Mouse (Mus musculus): ENCODE measurements around the gene Mmp2. TPM values are rescaled to one million over a fixed set of nuclear protein-coding genes. Genes with fewer than 3 reads are reported as not detected.
A peak's percentile ranks its signal among the peaks of the same experiment; 100 is the strongest.

The Mmp2 gene
- total and polyA plus RNA-seq, 3 experiments, result 53.9 to 70.9 (median 67.4) TPM

GRCm38 (mm10) chr8:92793852-92794580 is 33.1 kb upstream of the Mmp2 start:
- no peak overlapping the region for H3K4me3 ChIP-seq
- no peak for TF ChIP-seq POLR2A (IDR thresholded peaks at IDR 0.05; ENCODE audit: insufficient read depth, low read depth, low read length)
- TF ChIP-seq EP300 (IDR thresholded peaks at IDR 0.05; ENCODE audit: insufficient read depth, low read depth, low read length), result no peak
- TF ChIP-seq CTCF (IDR thresholded peaks at IDR 0.05), result no peak
- no peak overlapping the region for H3K27ac ChIP-seq
- H3K36me3 ChIP-seq (ENCODE audit: control insufficient read depth, insufficient read depth, low read length), result no peaks in the 10 kb centered on the region
- no peaks in the 10 kb centered on the region for H3K27me3 ChIP-seq (ENCODE audit: control insufficient read depth, insufficient read depth, low read length)
- no peaks in the 10 kb centered on the region for H3K79me2 ChIP-seq (replicated peaks; ENCODE audit: control insufficient read depth, insufficient read depth, low read length)
- H3K4me1 ChIP-seq (ENCODE audit: control insufficient read depth, insufficient read depth, low read length), result no peaks in the 10 kb centered on the region
- WGBS, result 66% methylated on average over 14 of the region's 14 CpGs
- H3K9ac ChIP-seq (ENCODE audit: low read depth, low read length), result no peak overlapping the region
- DNase-seq, result no peak
- intact Hi-C loops (cut with DNase I), result no loop called here

DNA sequence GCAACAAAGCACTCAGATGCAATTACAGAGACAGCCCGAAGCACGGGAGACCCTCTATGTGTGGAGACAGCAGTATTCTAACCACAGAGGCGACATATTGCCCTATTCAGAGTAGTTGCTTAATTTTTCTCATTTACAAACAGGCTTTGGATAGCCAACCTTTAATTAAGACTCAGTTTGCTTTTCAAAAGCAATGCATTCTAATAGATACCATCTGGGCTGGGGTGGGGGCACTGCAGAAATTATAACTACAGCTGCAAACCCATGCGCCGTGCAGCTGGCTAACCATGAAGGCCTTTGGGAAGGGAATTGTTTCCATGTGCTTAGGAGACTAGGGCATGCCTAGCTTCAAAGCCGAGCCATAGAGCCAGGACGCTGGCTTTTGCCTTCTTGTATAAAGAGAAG is 29.6 kb upstream of the Mmp2 start:
- no peak for DNase-seq
- H3K27ac ChIP-seq, result no peak overlapping the region
- intact Hi-C loops (cut with DNase I), result no loop called here

GRCm38 (mm10) chr8:92799406-92799805 is 27.7 kb upstream of the Mmp2 start:
- Histone ChIP-seq H3K27me3 (ENCODE audit: control insufficient read depth, insufficient read depth, low read length) (no peaks in the 10 kb centered on the region), H3K79me2 (replicated peaks; ENCODE audit: control insufficient read depth, insufficient read depth, low read length) (no peaks in the 10 kb centered on the region), H3K4me1 (ENCODE audit: control insufficient read depth, insufficient read depth, low read length) (no peaks in the 10 kb centered on the region), H3K27ac (no peak overlapping the region), H3K9ac (ENCODE audit: low read depth, low read length) (no peak overlapping the region), H3K36me3 (ENCODE audit: control insufficient read depth, insufficient read depth, low read length) (no peaks in the 10 kb centered on the region), H3K4me3 (no peak overlapping the region)
- no peak for TF ChIP-seq POLR2A (IDR thresholded peaks at IDR 0.05; ENCODE audit: insufficient read depth, low read depth, low read length)
- TF ChIP-seq CTCF (IDR thresholded peaks at IDR 0.05), result no peak
- TF ChIP-seq EP300 (IDR thresholded peaks at IDR 0.05; ENCODE audit: insufficient read depth, low read depth, low read length), result no peak
- WGBS, result 91% methylated on average over 11 of the region's 11 CpGs
- DNase-seq, result no peak
- intact Hi-C loops (cut with DNase I), result no loop called here

More for the DNA sequence above, 29.6 kb upstream of the Mmp2 start:
- Histone ChIP-seq H3K4me1 (ENCODE audit: control insufficient read depth, insufficient read depth, low read length) (no peaks in the 10 kb centered on the region), H3K9ac (ENCODE audit: low read depth, low read length) (no peak overlapping the region), H3K79me2 (replicated peaks; ENCODE audit: control insufficient read depth, insufficient read depth, low read length) (no peaks in the 10 kb centered on the region), H3K4me3 (no peak overlapping the region), H3K27me3 (ENCODE audit: control insufficient read depth, insufficient read depth, low read length) (no peaks in the 10 kb centered on the region), H3K36me3 (ENCODE audit: control insufficient read depth, insufficient read depth, low read length) (no peaks in the 10 kb centered on the region)
- no peak for TF ChIP-seq CTCF (IDR thresholded peaks at IDR 0.05)
- TF ChIP-seq POLR2A (IDR thresholded peaks at IDR 0.05; ENCODE audit: insufficient read depth, low read depth, low read length), result no peak
- no peak for TF ChIP-seq EP300 (IDR thresholded peaks at IDR 0.05; ENCODE audit: insufficient read depth, low read depth, low read length)
- 90% methylated on average over 7 of the region's 7 CpGs for WGBS

DNA sequence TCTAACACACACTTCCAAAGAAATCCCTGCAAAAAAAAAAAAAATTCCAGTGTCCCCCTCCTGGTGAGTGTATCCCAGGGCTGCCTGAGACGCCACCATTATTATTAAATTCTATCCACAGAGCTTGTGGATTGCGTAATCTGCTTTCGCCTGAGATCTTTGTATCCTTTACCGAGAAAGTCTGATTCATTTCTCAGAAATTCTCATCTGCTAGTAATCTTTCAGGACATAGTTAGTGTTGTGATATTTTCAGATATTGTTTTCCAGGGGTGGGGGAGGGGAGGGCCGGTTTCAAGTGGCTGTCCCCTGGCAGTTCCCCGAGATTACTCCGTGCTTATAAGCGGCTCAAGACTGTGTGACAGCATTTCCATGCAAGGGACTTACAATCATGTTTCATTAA is 25.9 kb upstream of the Mmp2 start:
- 46% methylated on average over 8 of the region's 8 CpGs for WGBS
- TF ChIP-seq POLR2A (IDR thresholded peaks at IDR 0.05; ENCODE audit: insufficient read depth, low read depth, low read length) (no peak), EP300 (IDR thresholded peaks at IDR 0.05; ENCODE audit: insufficient read depth, low read depth, low read length) (no peak), CTCF (IDR thresholded peaks at IDR 0.05) (peak; percentile 14; the same call in 1 of the 2 replicates)
- intact Hi-C loops (cut with DNase I), result no loop called here

DNA sequence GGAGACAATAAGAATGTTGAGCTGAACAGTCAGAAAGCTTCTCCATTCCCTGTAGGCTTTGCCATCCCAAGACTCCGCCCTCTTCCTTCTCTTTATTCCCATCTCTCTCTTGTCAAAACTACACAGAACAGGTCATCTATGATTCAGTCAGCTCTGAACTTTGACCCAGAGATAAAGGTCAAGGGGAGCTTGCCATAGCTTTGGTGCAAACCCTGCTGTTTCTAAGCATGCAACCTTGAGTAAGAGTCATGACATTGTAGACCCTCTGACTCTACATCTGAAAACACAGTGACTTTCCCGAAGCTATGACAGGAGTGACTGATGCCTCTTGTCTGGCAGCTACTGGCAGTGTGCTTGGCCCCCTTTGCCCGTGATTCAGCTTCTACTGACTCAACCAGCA is 24.5 kb upstream of the Mmp2 start:
- WGBS, result 74% methylated on average over 3 of the region's 3 CpGs
- H3K27ac ChIP-seq, result no peak overlapping the region
- intact Hi-C loops (cut with DNase I), result no loop called here

More for the DNA sequence above, 25.9 kb upstream of the Mmp2 start:
- H3K9ac ChIP-seq (ENCODE audit: low read depth, low read length), result no peak overlapping the region
- no peaks in the 10 kb centered on the region for H3K79me2 ChIP-seq (replicated peaks; ENCODE audit: control insufficient read depth, insufficient read depth, low read length)
- H3K36me3 ChIP-seq (ENCODE audit: control insufficient read depth, insufficient read depth, low read length), result no peaks in the 10 kb centered on the region
- no peak for DNase-seq
- no peaks in the 10 kb centered on the region for H3K27me3 ChIP-seq (ENCODE audit: control insufficient read depth, insufficient read depth, low read length)
- no peak overlapping the region for H3K4me3 ChIP-seq
- no peaks in the 10 kb centered on the region for H3K4me1 ChIP-seq (ENCODE audit: control insufficient read depth, insufficient read depth, low read length)
- H3K27ac ChIP-seq, result no peak overlapping the region

GRCm38 (mm10) chr8:92812773-92813172 is 14.3 kb upstream of the Mmp2 start:
- no peak overlapping the region for H3K27ac ChIP-seq
- no peaks in the 10 kb centered on the region for H3K4me1 ChIP-seq (ENCODE audit: control insufficient read depth, insufficient read depth, low read length)
- WGBS, result 73% methylated on average over 2 of the region's 2 CpGs
- intact Hi-C loops (cut with DNase I), result no loop called here
- peaks cover 2% of the 10 kb centered on the region; the same call in 1 of the 2 replicates for H3K27me3 ChIP-seq (ENCODE audit: control insufficient read depth, insufficient read depth, low read length)
- no peak overlapping the region for H3K9ac ChIP-seq (ENCODE audit: low read depth, low read length)
- H3K4me3 ChIP-seq, result no peak overlapping the region
- DNase-seq, result no peak
- H3K79me2 ChIP-seq (replicated peaks; ENCODE audit: control insufficient read depth, insufficient read depth, low read length), result no peaks in the 10 kb centered on the region
- TF ChIP-seq POLR2A (IDR thresholded peaks at IDR 0.05; ENCODE audit: insufficient read depth, low read depth, low read length) (no peak), CTCF (IDR thresholded peaks at IDR 0.05) (no peak), EP300 (IDR thresholded peaks at IDR 0.05; ENCODE audit: insufficient read depth, low read depth, low read length) (no peak)
- H3K36me3 ChIP-seq (ENCODE audit: control insufficient read depth, insufficient read depth, low read length), result no peaks in the 10 kb centered on the region

More for the DNA sequence above, 24.5 kb upstream of the Mmp2 start:
- Histone ChIP-seq H3K27me3 (ENCODE audit: control insufficient read depth, insufficient read depth, low read length) (no peaks in the 10 kb centered on the region), H3K79me2 (replicated peaks; ENCODE audit: control insufficient read depth, insufficient read depth, low read length) (no peaks in the 10 kb centered on the region), H3K36me3 (ENCODE audit: control insufficient read depth, insufficient read depth, low read length) (no peaks in the 10 kb centered on the region), H3K4me3 (no peak overlapping the region), H3K4me1 (ENCODE audit: control insufficient read depth, insufficient read depth, low read length) (no peaks in the 10 kb centered on the region), H3K9ac (ENCODE audit: low read depth, low read length) (no peak overlapping the region)
- TF ChIP-seq CTCF (IDR thresholded peaks at IDR 0.05) (no peak), POLR2A (IDR thresholded peaks at IDR 0.05; ENCODE audit: insufficient read depth, low read depth, low read length) (no peak), EP300 (IDR thresholded peaks at IDR 0.05; ENCODE audit: insufficient read depth, low read depth, low read length) (no peak)
- DNase-seq, result no peak

Measured in heart, adult 2 months (tissue).